In genomic region chr10:126833006-126833405, GRCm38 (mm10) we compare ENCODE assay signal across 8 mouse cellular contexts.
DNase-seq lines count a peak whose midpoint lies in the region; ATAC-seq lines count a peak whose summit lies in the region.

No protein-coding gene starts in this region.

- H3K9me3 ChIP-seq in kidney, embryonic 14.5 days (ENCODE audit: control insufficient read depth, low read length): no peaks in the 10 kb centered on the region
- no peaks in the 10 kb centered on the region; the same call in 1 of the 2 replicates for H3K9me3 ChIP-seq in heart, embryonic 11.5 days (replicated peaks; ENCODE audit: control insufficient read depth, low read length)

- H3K27me3 ChIP-seq in kidney, embryonic 14.5 days (ENCODE audit: control insufficient read depth, insufficient read depth, low read length): no peaks in the 10 kb centered on the region
- no peaks in the 10 kb centered on the region for H3K27me3 ChIP-seq in heart, embryonic 11.5 days (ENCODE audit: control insufficient read depth, insufficient read depth, low read length)

- WGBS in kidney, embryonic 14.5 days: 54% methylated on average over 5 of the region's 5 CpGs
- WGBS in heart, embryonic 11.5 days (ENCODE audit: insufficient replicate concordance): 35% methylated on average over 5 of the region's 5 CpGs

- peak; percentile 20 to 45 for DNase-seq in adrenal gland, adult 18-20 months (ENCODE audit: low spot score in 2 of 2)
- DNase-seq in adrenal gland, postnatal 4 days (ENCODE audit: low spot score in 2 of 2): no peak
- peak; percentile 41 to 50 for DNase-seq in kidney, postnatal 4 days
- DNase-seq in 3T3-L1 (ENCODE audit: low read depth, low spot score): peak; percentile 16
- peak; percentile 9 for DNase-seq in skeletal muscle tissue, adult 2 months (ENCODE audit: low read depth, low spot score)

- no peaks in the 10 kb centered on the region for H3K4me1 ChIP-seq in kidney, embryonic 14.5 days (ENCODE audit: control insufficient read depth, insufficient read depth, low read length)
- no peaks in the 10 kb centered on the region for H3K4me1 ChIP-seq in heart, embryonic 11.5 days (ENCODE audit: control insufficient read depth, insufficient read depth, low read length)

- no peak overlapping the region for H3K4me3 ChIP-seq in kidney, embryonic 14.5 days (ENCODE audit: low read length)
- H3K4me3 ChIP-seq in heart, embryonic 11.5 days (ENCODE audit: low read depth, low read length): no peak overlapping the region

- ATAC-seq in kidney, embryonic 14.5 days (ENCODE audit: low FRiP score, low TSS enrichment): no peak
- peak; percentile 66 for ATAC-seq in common myeloid progenitor, adult 5-6 weeks (replicated peaks; ENCODE audit: low read depth, poor library complexity, severe bottlenecking)
- ATAC-seq in heart, embryonic 11.5 days (replicated peaks; ENCODE audit: insufficient number of reproducible peaks, low FRiP score, low TSS enrichment): no peak

- no peaks in the 10 kb centered on the region for H3K36me3 ChIP-seq in kidney, embryonic 14.5 days (ENCODE audit: control insufficient read depth, insufficient read depth, low read length)
- H3K36me3 ChIP-seq in heart, embryonic 11.5 days (ENCODE audit: control insufficient read depth, insufficient read depth, low read length): no peaks in the 10 kb centered on the region

- H3K4me2 ChIP-seq in kidney, embryonic 14.5 days (replicated peaks; ENCODE audit: low read depth, low read length): no peak overlapping the region
- H3K4me2 ChIP-seq in heart, embryonic 11.5 days: no peak overlapping the region

- no peak overlapping the region for H3K9ac ChIP-seq in kidney, embryonic 14.5 days (ENCODE audit: low read depth, low read length)
- H3K9ac ChIP-seq in heart, embryonic 11.5 days (ENCODE audit: low read depth, low read length): no peak overlapping the region

- H3K27ac ChIP-seq in kidney, embryonic 14.5 days (ENCODE audit: low read depth, low read length): no peak overlapping the region
- no peak overlapping the region for H3K27ac ChIP-seq in heart, embryonic 11.5 days (ENCODE audit: low read depth, low read length)

Comparison
In these comparisons a context has a peak if more than half of its experiments do, and no peak if none do; other contexts are left out.
1. DNase-seq: peak in adrenal gland, adult 18-20 months (2 of 2), kidney, postnatal 4 days (2 of 2), 3T3-L1 (single experiment) and skeletal muscle tissue, adult 2 months (single experiment); none in adrenal gland, postnatal 4 days (0 of 2).